Mouse (Mus musculus) leukemia stem cell, adult 10-12 weeks (primary cell): ENCODE measurements around the gene St6galnac1. TPM values are rescaled to one million over a fixed set of nuclear protein-coding genes. Genes with fewer than 3 reads are reported as not detected.

Source experiments
- polyA plus RNA-seq: library from polyadenylated mRNA; stranded (reverse); fragments of >175 nt; gene quantifications from 2 replicates; pipeline ENCODE4 v1.2.3, GENCODE M21; 2012; ENCODE audit warnings: low replicate concordance

St6galnac1 gene
- polyA plus RNA-seq = not detected in 2 replicates

DNA sequence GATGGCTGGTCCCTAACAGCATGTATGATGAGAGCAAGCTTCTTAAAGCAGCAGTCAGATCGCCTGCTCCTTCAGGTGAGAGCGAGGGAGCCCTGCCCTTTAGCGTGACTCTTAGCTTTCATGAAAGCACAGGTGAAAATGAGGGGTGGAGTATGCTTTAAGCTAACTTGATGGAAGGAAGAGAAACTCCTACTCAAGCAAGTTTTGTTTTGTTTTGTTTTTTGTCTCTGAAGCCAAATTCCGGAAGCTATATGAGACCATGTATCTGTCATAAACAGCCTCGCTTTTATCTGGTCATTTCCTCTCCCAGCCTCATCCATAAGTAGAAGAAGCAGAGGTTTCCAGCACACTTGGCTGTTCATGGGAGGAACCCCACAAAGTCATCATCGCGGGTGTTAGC is at the start of gene St6galnac1:
Gene St6galnac1 (minus strand): TSS at position 101 of the 400 bp plus-strand sequence.

Other genes with a start within 250 kb of the St6galnac1 start
- 366 and 395 TPM in 2 replicates for gene Sphk1, start 244.6 kb downstream of the St6galnac1 start, polyA plus RNA-seq
- 65.0 and 89.5 TPM in 2 replicates for gene Ube2o, start 194.1 kb downstream of the St6galnac1 start, polyA plus RNA-seq
- 0.13 TPM in 1 of 2 replicates, not detected in the other for gene Aanat, start 189.1 kb downstream of the St6galnac1 start, polyA plus RNA-seq
- gene Rhbdf2, start 148.5 kb downstream of the St6galnac1 start, polyA plus RNA-seq = 62.6 and 75.2 TPM in 2 replicates
- gene Prcd, start 122.0 kb downstream of the St6galnac1 start, polyA plus RNA-seq = not detected in 2 replicates
- gene Cygb, start 121.2 kb downstream of the St6galnac1 start, polyA plus RNA-seq = 0.69 and 0.93 TPM in 2 replicates
- gene Mxra7, start 52.5 kb upstream of the St6galnac1 start, polyA plus RNA-seq = 1.1 and 1.2 TPM in 2 replicates
- 76.3 and 81.2 TPM in 2 replicates for gene Mettl23, start 67.8 kb upstream of the St6galnac1 start, polyA plus RNA-seq
- 26.1 and 44.1 TPM in 2 replicates for gene Jmjd6, start 67.9 kb upstream of the St6galnac1 start, polyA plus RNA-seq
- 11.9 and 13.4 TPM in 2 replicates for gene Mfsd11, start 76.9 kb upstream of the St6galnac1 start, polyA plus RNA-seq
- 1,615 and 1,893 TPM in 2 replicates for gene Srsf2, start 77.6 kb upstream of the St6galnac1 start, polyA plus RNA-seq
- not detected in 2 replicates for gene Mgat5b, start 143.4 kb upstream of the St6galnac1 start, polyA plus RNA-seq